Mouse (Mus musculus): Measurements from ENCODE around the gene Ap4s1.
A peak's percentile ranks its signal among the peaks of the same experiment; 100 is the strongest.

Gene Ap4s1

GRCm38 (mm10) chr12:51704572-51704971, 13.7 kb downstream of the Ap4s1 start:
- DNase-seq: no peak

- no peak for DNase-seq
Observed at GRCm38 (mm10) chr12:51705778-51706177, 14.9 kb downstream of the Ap4s1 start.

GRCm38 (mm10) chr12:51706673-51707235, 15.9 kb downstream of the Ap4s1 start:
- no peak for DNase-seq

GRCm38 (mm10) chr12:51708941-51709686, 18.3 kb downstream of the Ap4s1 start:
- DNase-seq: no peak

GRCm38 (mm10) chr12:51709741-51710140, 18.9 kb downstream of the Ap4s1 start:
- DNase-seq: no peak

- no peak for DNase-seq
Observed at GRCm38 (mm10) chr12:51710154-51710553, 19.3 kb downstream of the Ap4s1 start.

GRCm38 (mm10) chr12:51712685-51713084, 21.9 kb downstream of the Ap4s1 start:
- DNase-seq: no peak

- DNase-seq: no peak
Observed at GRCm38 (mm10) chr12:51718617-51719016, 27.8 kb downstream of the Ap4s1 start.

- DNase-seq: no peak
Observed at GRCm38 (mm10) chr12:51721836-51722235, 31.0 kb downstream of the Ap4s1 start.

- no peak for DNase-seq
Observed at GRCm38 (mm10) chr12:51729058-51729457, 38.2 kb downstream of the Ap4s1 start.

- no peak for DNase-seq
Observed at GRCm38 (mm10) chr12:51729827-51730226, 39.0 kb downstream of the Ap4s1 start.

GRCm38 (mm10) chr12:51734605-51735211, 43.9 kb downstream of the Ap4s1 start:
- DNase-seq: no peak

GRCm38 (mm10) chr12:51735840-51736271, 45.0 kb downstream of the Ap4s1 start:
- no peak for DNase-seq

- no peak for DNase-seq
Observed at GRCm38 (mm10) chr12:51736381-51736780, 45.5 kb downstream of the Ap4s1 start.

- no peak for DNase-seq
Observed at GRCm38 (mm10) chr12:51736807-51737206, 46.0 kb downstream of the Ap4s1 start.

GRCm38 (mm10) chr12:51741690-51742089, 50.9 kb downstream of the Ap4s1 start:
- peak; percentile 30 to 33 for DNase-seq

GRCm38 (mm10) chr12:51744957-51745356, 54.1 kb downstream of the Ap4s1 start:
- no peak for DNase-seq

GRCm38 (mm10) chr12:51747348-51747747, 56.5 kb downstream of the Ap4s1 start:
- no peak for DNase-seq

GRCm38 (mm10) chr12:51755938-51756598, 65.2 kb downstream of the Ap4s1 start:
- DNase-seq: no peak

- DNase-seq: no peak
Observed at GRCm38 (mm10) chr12:51756599-51756961, 65.7 kb downstream of the Ap4s1 start.

GRCm38 (mm10) chr12:51759374-51759773, 68.5 kb downstream of the Ap4s1 start:
- DNase-seq: no peak

- DNase-seq: no peak
Observed at GRCm38 (mm10) chr12:51767454-51767853, 76.6 kb downstream of the Ap4s1 start.

- DNase-seq: no peak
Observed at GRCm38 (mm10) chr12:51768702-51769101, 77.9 kb downstream of the Ap4s1 start.

- DNase-seq: peak; percentile 29
Observed at GRCm38 (mm10) chr12:51784842-51785241, 94.0 kb downstream of the Ap4s1 start.
